Mouse (Mus musculus): ENCODE measurements at regions not wholly inside any gene's neighbourhood (a gene's known extent, or its start where the extent isn't known, plus 50 kb on each side); places are given as distances from the start of the nearest gene placed in this dataset.

DNA sequence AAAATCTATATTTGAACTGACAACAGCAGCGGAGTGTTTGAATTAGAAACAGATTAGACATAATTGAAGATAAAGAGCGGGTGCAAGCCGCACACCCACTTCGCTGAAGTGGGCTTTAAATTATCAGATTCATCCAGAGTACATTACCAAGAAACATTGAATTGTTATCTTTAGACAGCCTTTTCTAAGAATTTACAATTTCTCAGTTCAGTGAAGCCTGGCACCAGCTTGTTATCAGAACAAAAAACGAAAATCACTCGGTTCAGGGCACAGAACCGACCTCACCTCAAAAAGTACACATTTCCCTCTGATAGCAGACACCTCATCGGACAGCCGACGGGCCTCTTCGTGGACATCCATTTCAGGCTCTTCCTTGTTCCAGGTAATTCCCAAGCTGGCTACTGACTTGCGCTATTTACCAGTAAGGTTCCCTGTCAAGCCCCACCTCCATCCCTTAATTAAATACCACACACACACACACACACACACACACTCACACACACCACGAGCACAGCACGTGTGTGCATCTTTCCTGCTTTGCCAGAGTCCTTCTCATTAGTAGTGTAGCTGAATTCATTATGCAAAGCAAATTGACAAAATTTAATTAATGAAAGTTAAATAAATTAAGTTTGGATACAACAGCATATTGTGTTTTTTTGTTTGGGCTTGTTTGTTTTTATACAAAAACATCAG, 166.8 kb downstream of the Sp3 start:
- TF ChIP-seq POLR2A (IDR thresholded peaks at IDR 0.05; ENCODE audit: low read depth, low read length) (no peak), CTCF (IDR thresholded peaks at IDR 0.05; ENCODE audit: borderline replicate concordance, insufficient read depth, low read length) (no peak)

All from embryonic fibroblast, embryonic 13.5 days (primary cell).